Mouse (Mus musculus) intestine, postnatal 0 days (tissue): ENCODE measurements around the gene Vsig1. TPM values are rescaled to one million over a fixed set of nuclear protein-coding genes. Genes with fewer than 3 reads are reported as not detected.

Source experiments
- ATAC-seq: fragments of 200-750 bp; cut with Nextera tagmentation; 2 replicates; pipeline ENCODE4 v1.8.0; 2017; ENCODE audit warnings: mild to moderate bottlenecking, moderate TSS enrichment, moderate library complexity
- H3K27ac ChIP-seq: fragments of 300-500 bp; sonication (generic); 2 replicates; pipeline ENCODE4 v1.5.1; 2014; ENCODE audit warnings: mild to moderate bottlenecking, low read depth, low read length, moderate library complexity
- H3K27me3 ChIP-seq: fragments of 300-500 bp; sonication (generic); replicated peaks from 2 replicates; pipeline ENCODE4 v1.6.1; 2014; ENCODE audit warnings: low read length, mixed read lengths; ENCODE audit not compliant: control insufficient read depth, insufficient read depth
- H3K36me3 ChIP-seq: fragments of 300-500 bp; sonication (generic); 2 replicates; pipeline ENCODE4 v1.6.1; 2014; ENCODE audit warnings: mild to moderate bottlenecking, moderate library complexity; ENCODE audit not compliant: control insufficient read depth, insufficient read depth
- H3K4me1 ChIP-seq: fragments of 300-500 bp; sonication (generic); replicated peaks from 2 replicates; pipeline ENCODE4 v1.6.1; 2014; ENCODE audit warnings: antibody characterized with exemption, low read length, mixed read lengths; ENCODE audit not compliant: control insufficient read depth, insufficient read depth
- H3K4me2 ChIP-seq: fragments of 300-500 bp; sonication (generic); replicated peaks from 2 replicates; pipeline ENCODE4 v1.6.1; 2014; ENCODE audit warnings: low read depth, mild to moderate bottlenecking, moderate library complexity
- H3K4me3 ChIP-seq: fragments of 300-500 bp; sonication (generic); 2 replicates; pipeline ENCODE4 v1.5.1; 2014; ENCODE audit warnings: low read depth, low read length
- H3K9ac ChIP-seq: fragments of 300-500 bp; sonication (generic); 2 replicates; pipeline ENCODE4 v1.6.1; 2014; ENCODE audit warnings: mild to moderate bottlenecking, low read depth, low read length
- H3K9me3 ChIP-seq: fragments of 300-500 bp; sonication (generic); 2 replicates; pipeline ENCODE4 v1.6.1; 2016; ENCODE audit warnings: mixed run types; ENCODE audit not compliant: control insufficient read depth
- CTCF ChIP-seq: sonication (generic); IDR thresholded peaks from 2 replicates; pipeline ENCODE4 v1.5.1; 2016; ENCODE audit warnings: low read depth, mild to moderate bottlenecking, control low read depth, antibody characterized with exemption, moderate library complexity
- WGBS: fragments of 180-500 bp; shearing (Covaris S2); extraction: QIAGEN DNeasy Blood & Tissue Kit; methylation state at CpG from one replicate; pipeline ENCODE4 v1.1.7; 2014; 5-methylcytosine and 5-hydroxymethylcytosine counted together
- polyA plus RNA-seq: library from polyadenylated mRNA; unstranded; fragments of >200 nt; fragmentation: Nextera tagmentation; extraction: Ambion mirVana; gene quantifications from 2 replicates; pipeline ENCODE4 v1.2.1, GENCODE M21; 2015

Vsig1 gene
- polyA plus RNA-seq, 1 experiment from 2014 or later: 0.66 TPM

GRCm38 (mm10) chrX:140978943-140979342 lies 71.5 kb downstream of the Vsig1 start:
- Histone ChIP-seq H3K9ac (no peak overlapping the region), H3K27ac (no peak overlapping the region), H3K9me3 (no peaks in the 10 kb centered on the region), H3K36me3 (no peaks in the 10 kb centered on the region), H3K4me3 (no peak overlapping the region), H3K4me2 (no peak overlapping the region), H3K4me1 (no peaks in the 10 kb centered on the region), H3K27me3 (no peaks in the 10 kb centered on the region; the same call in 1 of the 2 replicates)
- ATAC-seq: no peak
- WGBS: 85% methylated on average over 1 of the region's 1 CpGs
- no peak for TF ChIP-seq CTCF

- no peak overlapping the region for H3K4me3 ChIP-seq
- no peak for ATAC-seq
- 83% methylated on average over 2 of the region's 2 CpGs for WGBS
- no peak overlapping the region for H3K9ac ChIP-seq
- no peak overlapping the region for H3K4me2 ChIP-seq
- H3K27me3 ChIP-seq: no peaks in the 10 kb centered on the region; the same call in 1 of the 2 replicates
- H3K4me1 ChIP-seq: no peaks in the 10 kb centered on the region
- H3K36me3 ChIP-seq: no peaks in the 10 kb centered on the region
- TF ChIP-seq CTCF: no peak
- H3K9me3 ChIP-seq: no peaks in the 10 kb centered on the region
- H3K27ac ChIP-seq: no peak overlapping the region
Measured at GRCm38 (mm10) chrX:140979546-140979945, 72.1 kb downstream of the Vsig1 start.

GRCm38 (mm10) chrX:140980163-140980562 lies 72.8 kb downstream of the Vsig1 start:
- Histone ChIP-seq H3K9me3 (no peaks in the 10 kb centered on the region), H3K4me1 (no peaks in the 10 kb centered on the region), H3K27me3 (no peaks in the 10 kb centered on the region; the same call in 1 of the 2 replicates), H3K4me3 (no peak overlapping the region), H3K27ac (no peak overlapping the region), H3K9ac (no peak overlapping the region), H3K4me2 (no peak overlapping the region), H3K36me3 (no peaks in the 10 kb centered on the region)
- WGBS: 67% methylated on average over 4 of the region's 4 CpGs
- TF ChIP-seq CTCF: no peak
- no peak for ATAC-seq

- Histone ChIP-seq H3K9me3 (no peaks in the 10 kb centered on the region), H3K4me1 (no peaks in the 10 kb centered on the region), H3K27me3 (no peaks in the 10 kb centered on the region; the same call in 1 of the 2 replicates), H3K36me3 (no peaks in the 10 kb centered on the region), H3K27ac (no peak overlapping the region), H3K9ac (no peak overlapping the region), H3K4me3 (no peak overlapping the region), H3K4me2 (no peak overlapping the region)
- ATAC-seq: no peak
- no peak for TF ChIP-seq CTCF
- WGBS: 49% methylated on average over 6 of the region's 6 CpGs
Measured at GRCm38 (mm10) chrX:140983206-140983960, 76.0 kb downstream of the Vsig1 start.

- Histone ChIP-seq H3K4me1 (no peaks in the 10 kb centered on the region), H3K4me3 (no peak overlapping the region), H3K27me3 (no peaks in the 10 kb centered on the region; the same call in 1 of the 2 replicates), H3K27ac (no peak overlapping the region), H3K36me3 (no peaks in the 10 kb centered on the region), H3K4me2 (no peak overlapping the region), H3K9me3 (no peaks in the 10 kb centered on the region), H3K9ac (no peak overlapping the region)
- WGBS: 47% methylated on average over 6 of the region's 6 CpGs
- TF ChIP-seq CTCF: no peak
- no peak for ATAC-seq
Measured at GRCm38 (mm10) chrX:140984795-140985194, 77.4 kb downstream of the Vsig1 start.

DNA sequence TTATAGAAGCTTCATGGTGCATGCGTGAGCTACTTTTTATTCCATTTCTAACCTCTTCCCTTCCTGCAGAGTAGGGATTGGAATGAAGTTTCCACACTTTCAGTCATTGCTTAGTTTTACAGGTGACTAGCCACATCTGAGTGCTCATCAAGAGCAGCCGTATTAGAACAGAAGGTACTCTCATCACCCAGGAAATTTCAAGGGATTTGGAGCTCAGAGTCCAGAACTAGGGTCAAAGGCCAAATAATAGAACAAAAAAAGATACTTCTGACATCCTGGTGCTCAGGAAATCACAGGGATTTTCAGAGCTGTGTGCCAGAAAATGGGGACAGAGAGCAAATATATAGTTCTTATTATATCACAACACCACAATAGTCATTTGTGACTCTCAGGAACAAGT lies 77.8 kb downstream of the Vsig1 start:
- H3K36me3 ChIP-seq: no peaks in the 10 kb centered on the region
- 68% methylated on average over 2 of the region's 2 CpGs for WGBS
- H3K9ac ChIP-seq: no peak overlapping the region
- H3K4me1 ChIP-seq: no peaks in the 10 kb centered on the region
- no peak overlapping the region for H3K27ac ChIP-seq
- no peak for TF ChIP-seq CTCF
- no peak overlapping the region for H3K4me3 ChIP-seq
- ATAC-seq: no peak
- no peak overlapping the region for H3K4me2 ChIP-seq
- no peaks in the 10 kb centered on the region; the same call in 1 of the 2 replicates for H3K27me3 ChIP-seq
- H3K9me3 ChIP-seq: no peaks in the 10 kb centered on the region

Other genes starting within 250 kb of the Vsig1 start
- gene Mid2, start 243.0 kb upstream of the Vsig1 start, polyA plus RNA-seq: 2.6 TPM in 2 replicates
- not detected in 2 replicates for gene Tex13b, start 94.2 kb upstream of the Vsig1 start, polyA plus RNA-seq
- 37.0 and 38.9 TPM in 2 replicates for gene Psmd10, start 49.1 kb downstream of the Vsig1 start, polyA plus RNA-seq
- 20.4 and 22.0 TPM in 2 replicates for gene Atg4a, start 49.3 kb downstream of the Vsig1 start, polyA plus RNA-seq